In genomic region chr6:87589718-87590393, GRCm38 (mm10) we compare ENCODE assay signal across 8 mouse cellular contexts. TPM values are rescaled to one million over a fixed set of nuclear protein-coding genes. Genes with fewer than 3 reads are reported as not detected.
DNase-seq lines count a peak whose midpoint lies in the region; ATAC-seq and TF ChIP-seq lines count a peak whose summit lies in the region.

No protein-coding gene starts in this region.

- peaks cover 14% of the 10 kb centered on the region for H3K4me1 ChIP-seq in E14TG2a.4 (replicated peaks; ENCODE audit: low read depth, low read length)
- peaks cover 21% of the 10 kb centered on the region for H3K4me1 ChIP-seq in hindbrain, embryonic 12.5 days
- peaks cover 42% of the 10 kb centered on the region for H3K4me1 ChIP-seq in midbrain, embryonic 10.5 days

- no peak for TF ChIP-seq CTCF in E14TG2a.4 (conservative IDR thresholded peaks at IDR 0.05; ENCODE audit: low read length)

- peak; percentile 53 for ATAC-seq in hindbrain, embryonic 12.5 days (ENCODE audit: low FRiP score)

- H3K4me2 ChIP-seq in hindbrain, embryonic 12.5 days (replicated peaks), result peak overlapping the region; percentile 88

- H3K27ac ChIP-seq in hindbrain, embryonic 12.5 days, result no peak overlapping the region
- H3K27ac ChIP-seq in midbrain, embryonic 10.5 days (replicated peaks), result peak overlapping the region; percentile 85

- peaks cover 58% of the 10 kb centered on the region for H3K27me3 ChIP-seq in E14TG2a.4 (ENCODE audit: insufficient read depth, low read length)
- peaks cover 17% of the 10 kb centered on the region for H3K27me3 ChIP-seq in hindbrain, embryonic 12.5 days
- H3K27me3 ChIP-seq in midbrain, embryonic 10.5 days (ENCODE audit: low read depth, poor library complexity, severe bottlenecking), result peaks cover 23% of the 10 kb centered on the region

- peak overlapping the region; percentile 72 for H3K4me3 ChIP-seq in E14TG2a.4 (replicated peaks; ENCODE audit: low read length)
- peak overlapping the region; percentile 53 for H3K4me3 ChIP-seq in hindbrain, embryonic 12.5 days
- H3K4me3 ChIP-seq in midbrain, embryonic 10.5 days, result peak overlapping the region; percentile 63

- H3K36me3 ChIP-seq in E14TG2a.4 (ENCODE audit: insufficient read depth, low read length), result no peaks in the 10 kb centered on the region
- H3K36me3 ChIP-seq in hindbrain, embryonic 12.5 days, result 0 out of 2 replicates have a peak, but pooled peaks cover 2% of the 10 kb centered on the region
- H3K36me3 ChIP-seq in midbrain, embryonic 10.5 days, result no peaks in the 10 kb centered on the region

- H3K9me3 ChIP-seq in E14TG2a.4 (ENCODE audit: low read length), result no peaks in the 10 kb centered on the region
- H3K9me3 ChIP-seq in hindbrain, embryonic 12.5 days (replicated peaks), result no peaks in the 10 kb centered on the region
- no peaks in the 10 kb centered on the region for H3K9me3 ChIP-seq in midbrain, embryonic 10.5 days (replicated peaks)

- DNase-seq in c-Kit-negative CD71-positive TER-119-positive erythroid progenitor cells, embryonic 14.5 days (ENCODE audit: low read depth, low spot score), result peak; percentile 26
- peak; percentile 24 for DNase-seq in midbrain, embryonic 10.5 days (ENCODE audit: low spot score)
- no peak for DNase-seq in MN1 (ENCODE audit: low spot score)
- DNase-seq in B cell, adult 2 months, result no peak
- no peak for DNase-seq in ovary, postnatal 14 days (ENCODE audit: low spot score)
- no peak for DNase-seq in spleen, adult 12 weeks (ENCODE audit: low spot score)

- 13% methylated on average over 11 of the region's 12 CpGs for WGBS in hindbrain, embryonic 12.5 days
- 5% methylated on average over 12 of the region's 12 CpGs for WGBS in midbrain, embryonic 10.5 days

- peak overlapping the region; percentile 68 for H3K9ac ChIP-seq in hindbrain, embryonic 12.5 days

RNA-seq across cellular contexts. Expression of gene Prokr1, which starts 0.7 kb away (rescaled TPM):
- 3.4 TPM in 2 replicates for polyA plus RNA-seq in hindbrain, embryonic 12.5 days (2016; fragmentation: Nextera tagmentation; extraction: Ambion mirVana)
- 3.1 and 3.4 TPM in 2 replicates for polyA plus RNA-seq in midbrain, embryonic 10.5 days (2016; fragmentation: Nextera tagmentation; extraction: Ambion mirVana)

RNA-seq across cellular contexts. Expression of gene Arhgap25, which starts 56.8 kb away (rescaled TPM):
- 2.3 and 2.8 TPM in 2 replicates for polyA plus RNA-seq in hindbrain, embryonic 12.5 days (2016; fragmentation: Nextera tagmentation; extraction: Ambion mirVana)
- polyA plus RNA-seq in midbrain, embryonic 10.5 days (2016; fragmentation: Nextera tagmentation; extraction: Ambion mirVana), result 2.2 and 2.6 TPM in 2 replicates

Comparison
In these comparisons a context has a peak if more than half of its experiments do, and no peak if none do; other contexts are left out.
1. DNase-seq: peak in c-Kit-negative CD71-positive TER-119-positive erythroid progenitor cells, embryonic 14.5 days (single experiment) and midbrain, embryonic 10.5 days (single experiment); none in MN1 (single experiment), B cell, adult 2 months (0 of 2), ovary, postnatal 14 days (single experiment) and spleen, adult 12 weeks (single experiment).
2. Peak in every context shown above with its lines, with median percentiles within 50 percentile points of each other: H3K4me3 ChIP-seq.